Mouse (Mus musculus) brain, embryonic 18.5 days (tissue): ENCODE results near the gene Prrc2a.

Experiments used
- DNase-seq: peaks from one replicate; pipeline ENCODE4 v3.0.0-alpha.2; 2012; ENCODE audit warnings: low read depth, low spot score

The Prrc2a gene

GRCm38 (mm10) chr17:35190096-35190495 is 25.4 kb upstream of the Prrc2a start:
- DNase-seq, result no peak

GRCm38 (mm10) chr17:35189186-35189585 is 24.5 kb upstream of the Prrc2a start:
- no peak for DNase-seq

GRCm38 (mm10) chr17:35187959-35188610 is 23.4 kb upstream of the Prrc2a start, which contains the start of gene Lst1:
Lst1 (minus strand) TSS chr17:35188439.
- DNase-seq, result no peak

- no peak for DNase-seq
Observed at GRCm38 (mm10) chr17:35187345-35187744, 22.6 kb upstream of the Prrc2a start.

GRCm38 (mm10) chr17:35186681-35187080 is 22.0 kb upstream of the Prrc2a start:
- no peak for DNase-seq

GRCm38 (mm10) chr17:35185639-35186611 is 21.2 kb upstream of the Prrc2a start:
- DNase-seq, result no peak

- no peak for DNase-seq
Observed at GRCm38 (mm10) chr17:35180093-35180492, 15.4 kb upstream of the Prrc2a start.

GRCm38 (mm10) chr17:35178528-35178927 is 13.8 kb upstream of the Prrc2a start:
- DNase-seq, result no peak

GRCm38 (mm10) chr17:35175968-35176367 is 11.3 kb upstream of the Prrc2a start, which contains the start of gene Aif1:
Aif1 (minus strand) TSS chr17:35176068.
- no peak for DNase-seq

GRCm38 (mm10) chr17:35175382-35175781 is 10.7 kb upstream of the Prrc2a start:
- DNase-seq, result no peak

- DNase-seq, result no peak
Observed at GRCm38 (mm10) chr17:35174201-35174977, 9.7 kb upstream of the Prrc2a start.

GRCm38 (mm10) chr17:35173329-35173728 is 8.6 kb upstream of the Prrc2a start:
- DNase-seq, result no peak

- no peak for DNase-seq
Observed at GRCm38 (mm10) chr17:35172445-35173234, 7.9 kb upstream of the Prrc2a start.

GRCm38 (mm10) chr17:35168541-35169207 is 4.0 kb upstream of the Prrc2a start:
- DNase-seq, result no peak

GRCm38 (mm10) chr17:35167794-35168193 is 3.1 kb upstream of the Prrc2a start:
- no peak for DNase-seq

- DNase-seq, result peak; percentile 63
Observed at GRCm38 (mm10) chr17:35166352-35167035, 1.8 kb upstream of the Prrc2a start.

- DNase-seq, result no peak
Observed at GRCm38 (mm10) chr17:35165451-35166155, 906 bp upstream of the Prrc2a start.

GRCm38 (mm10) chr17:35164218-35164567 is 504 bp downstream of the Prrc2a start:
- no peak for DNase-seq
